Mouse (Mus musculus): ENCODE measurements at regions not wholly inside any gene's neighbourhood (a gene's known extent, or its start where the extent isn't known, plus 50 kb on each side); places are given as distances from the start of the nearest gene placed in this dataset.

DNA sequence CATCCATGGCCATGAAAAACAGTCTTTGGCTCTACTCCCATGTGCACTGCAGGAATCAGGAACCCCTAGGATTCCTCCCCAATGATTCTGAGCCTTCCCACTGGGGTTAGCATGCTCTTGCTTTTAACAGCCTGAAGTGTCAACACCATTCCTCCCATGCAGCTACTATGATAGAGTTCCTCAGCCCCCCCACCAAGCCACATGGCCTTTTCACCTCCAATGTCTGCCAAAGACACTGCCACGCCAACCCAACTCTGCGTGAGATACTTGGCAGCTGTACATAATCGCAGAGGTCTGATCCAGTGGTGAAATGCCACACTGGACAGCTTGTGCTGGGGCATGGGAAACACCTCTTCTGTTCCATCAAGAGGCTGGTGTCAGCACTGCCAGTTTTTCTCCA is 128.6 kb upstream of the H2al1a start:
- DNase-seq (ENCODE audit: low spot score in 2 of 2), result no peak

DNA sequence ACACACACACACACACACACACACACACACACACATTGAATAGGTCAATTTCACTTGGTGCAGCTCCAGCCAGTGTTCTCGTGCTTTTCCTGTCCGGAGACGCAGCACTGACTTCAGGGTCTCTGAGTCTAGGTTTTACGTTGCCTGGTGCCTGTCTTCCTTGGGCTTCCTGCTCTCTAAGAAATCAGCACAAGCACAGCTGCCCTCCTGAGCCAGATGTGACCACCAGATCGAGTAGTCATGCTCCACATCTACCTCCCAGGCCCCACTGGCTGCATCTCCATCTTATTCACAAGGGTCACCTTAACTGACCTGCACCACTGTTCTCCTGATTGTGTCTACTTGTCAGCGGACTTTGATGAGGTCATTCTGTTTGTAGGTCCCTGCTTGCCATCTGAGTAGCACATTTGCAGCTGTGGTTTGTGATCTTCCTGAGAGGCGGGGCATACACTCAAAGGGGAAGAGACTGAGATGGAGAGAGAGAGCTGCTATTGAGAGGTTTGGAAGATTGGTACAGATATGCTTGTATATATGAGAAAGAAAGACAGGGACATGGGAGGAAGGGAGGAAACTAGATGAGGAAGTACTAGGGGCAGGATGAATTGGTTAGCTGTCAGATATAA is 118.8 kb upstream of the H2al1a start:
- no peak for DNase-seq (ENCODE audit: low spot score in 2 of 2)

DNA sequence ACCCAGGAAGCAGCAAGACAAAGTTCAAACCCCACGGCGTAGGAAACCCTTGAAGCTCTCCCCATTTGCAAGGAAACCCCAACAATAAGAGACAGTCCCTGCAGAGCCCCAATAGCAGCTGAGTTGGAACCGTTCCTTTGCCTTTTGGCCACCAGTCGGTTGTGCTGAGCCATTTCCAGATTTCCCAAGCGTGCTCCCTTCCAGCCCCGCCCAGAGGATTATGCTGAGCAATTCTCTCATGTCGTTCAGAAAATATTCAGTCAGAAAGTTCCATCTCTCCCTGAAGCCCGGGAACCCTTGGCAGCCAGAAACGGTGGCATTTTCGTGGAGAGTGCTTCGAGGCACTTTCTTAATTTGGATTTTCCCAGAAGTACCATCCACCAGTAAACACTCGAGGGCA is 117.2 kb upstream of the H2al1a start:
- DNase-seq (ENCODE audit: low spot score in 2 of 2), result peak in 1 of 2 experiments; percentile 59

DNA sequence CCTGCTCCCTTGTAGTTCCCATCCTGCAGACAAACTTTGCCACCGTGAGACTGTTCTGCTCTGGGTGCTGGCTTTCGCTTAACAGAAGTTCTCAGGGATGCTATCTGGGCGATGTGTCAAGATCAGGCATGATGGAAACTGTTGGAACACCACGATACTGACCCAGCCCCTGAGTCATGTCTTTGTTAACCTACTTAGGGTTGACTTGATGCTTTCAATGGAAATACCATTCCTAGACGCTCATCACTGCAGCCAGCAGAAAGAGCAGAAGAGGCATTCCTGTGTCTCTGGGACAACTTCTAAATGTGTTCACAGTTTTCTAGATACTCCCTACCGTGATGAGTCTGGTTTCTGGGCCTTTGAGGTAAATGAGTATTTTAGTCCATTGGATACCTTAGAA is 108.2 kb upstream of the H2al1a start:
- no peak for DNase-seq (ENCODE audit: low spot score in 2 of 2)

DNA sequence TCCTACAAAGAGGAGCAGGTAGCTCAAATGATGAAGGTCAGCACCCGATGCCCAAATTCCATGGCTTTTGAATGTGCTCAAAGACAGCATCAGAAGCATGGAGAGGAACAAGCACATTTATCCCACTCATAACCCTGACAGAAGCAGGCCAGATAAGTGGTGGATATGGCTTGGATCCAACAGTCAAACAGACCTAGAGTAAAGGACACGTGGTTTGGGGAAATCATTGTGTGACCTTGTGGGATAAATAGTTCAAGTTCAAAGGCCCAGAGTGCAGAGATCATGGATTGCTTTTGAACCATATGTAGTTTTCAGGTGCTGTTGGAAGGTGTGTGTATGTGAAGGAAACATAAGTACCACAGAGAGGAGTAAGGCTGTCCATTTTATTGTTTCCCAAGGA is 94.9 kb upstream of the H2al1a start:
- no peak for DNase-seq (ENCODE audit: low spot score in 2 of 2)

DNA sequence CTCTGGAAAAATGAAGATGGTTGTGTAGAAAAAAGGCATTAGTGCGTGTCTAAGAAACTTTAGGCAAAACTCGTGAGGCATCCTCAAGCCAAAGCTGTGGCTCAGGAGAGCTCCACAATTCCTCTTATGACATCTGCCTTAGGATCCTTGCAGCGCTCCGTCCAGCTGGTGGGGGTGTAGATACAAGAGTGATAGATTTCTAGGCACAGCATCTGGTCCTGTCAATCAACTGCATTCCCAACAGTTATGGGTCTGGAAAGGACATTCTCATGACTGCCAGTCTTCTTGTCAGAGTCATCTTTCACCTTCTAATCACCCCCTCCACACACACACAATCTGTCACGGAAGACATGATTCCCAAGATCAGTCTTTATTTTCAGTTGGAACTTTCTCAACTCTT is 89.2 kb upstream of the H2al1a start:
- no peak for DNase-seq (ENCODE audit: low spot score in 2 of 2)

DNA sequence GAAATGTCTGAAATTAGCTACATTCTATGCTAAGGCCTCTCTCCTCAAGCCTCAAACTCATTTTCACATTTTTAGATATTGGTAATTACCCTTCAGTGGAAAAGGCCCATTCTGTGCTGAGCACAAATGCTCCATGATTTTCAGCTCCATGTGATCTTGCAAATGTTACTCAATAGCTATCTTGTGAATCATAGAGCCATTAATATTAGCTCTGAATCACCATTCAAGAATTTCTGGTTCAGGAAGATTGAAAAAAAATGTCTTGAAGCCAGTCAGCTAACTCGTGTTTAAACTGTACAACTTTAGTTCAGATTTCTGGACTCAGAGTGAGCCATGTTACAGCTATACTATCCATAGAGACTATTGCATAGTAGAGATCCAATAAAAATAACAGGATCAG is 86.2 kb upstream of the H2al1a start:
- no peak for DNase-seq (ENCODE audit: low spot score in 2 of 2)

DNA sequence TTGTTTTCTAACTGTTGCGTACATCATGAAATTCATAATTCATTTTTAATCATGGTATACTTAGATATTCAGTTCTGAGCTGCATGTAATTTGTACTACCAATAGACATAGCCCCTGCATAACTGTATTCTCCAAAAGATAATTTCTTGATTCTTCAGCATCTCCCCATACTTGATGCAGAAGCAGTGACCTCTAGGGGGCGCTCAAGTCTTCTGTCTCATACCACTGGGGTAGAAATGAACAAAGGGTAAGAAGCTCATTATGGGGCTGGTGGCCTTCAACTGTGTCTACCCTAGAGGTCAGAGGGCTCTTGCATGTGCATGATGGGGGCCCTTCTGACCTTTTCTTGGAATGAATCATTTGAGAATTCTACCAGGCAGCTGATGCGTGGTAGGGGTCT is 85.6 kb upstream of the H2al1a start:
- no peak for DNase-seq (ENCODE audit: low spot score in 2 of 2)

DNA sequence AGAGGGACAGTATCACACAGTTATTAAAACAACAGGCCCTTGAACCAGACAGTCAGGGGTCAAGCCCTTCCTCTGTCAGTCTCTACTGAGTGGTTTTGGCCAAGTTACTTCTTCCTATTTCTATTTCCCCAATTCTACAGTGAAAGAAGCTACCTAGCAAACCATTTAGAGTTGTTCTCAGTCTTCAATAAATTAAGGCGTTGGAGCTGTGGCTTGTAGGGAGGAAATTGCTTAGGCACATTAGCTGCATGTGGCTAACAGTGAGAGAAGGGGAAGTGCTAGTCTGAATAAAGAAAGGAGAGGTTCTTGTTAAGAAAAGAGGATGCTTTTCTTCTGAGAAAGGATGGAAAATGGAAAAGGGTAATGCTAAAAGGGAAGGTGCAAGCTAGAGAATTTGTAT is 60.0 kb upstream of the H2al1a start:
- no peak for DNase-seq (ENCODE audit: low spot score in 2 of 2)

DNA sequence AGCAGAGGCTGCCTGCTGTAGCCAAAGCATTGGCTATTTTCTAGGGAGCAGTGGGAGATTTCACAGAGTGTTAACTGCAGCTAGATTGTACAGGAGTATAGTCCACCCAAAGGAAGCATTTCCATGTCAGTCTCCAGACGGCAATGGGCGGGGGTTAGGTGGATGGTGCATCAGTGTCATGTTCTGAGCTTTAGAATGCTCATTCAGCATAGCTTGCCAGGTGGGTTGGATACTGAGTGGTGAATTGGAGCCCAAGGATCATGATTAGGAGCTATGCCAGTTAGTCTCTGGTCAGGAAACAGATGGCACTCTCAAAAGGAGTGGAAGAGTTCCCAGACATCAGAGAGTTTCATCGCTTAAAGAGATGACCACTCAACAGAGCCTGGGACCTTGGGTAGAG is 53.5 kb upstream of the H2al1a start:
- no peak for DNase-seq (ENCODE audit: low spot score in 2 of 2)

Data from urinary bladder, postnatal 4 days (tissue).